Mouse (Mus musculus) left cerebral cortex, adult 18-20 months (tissue): ENCODE data around the gene Sgcd. TPM values are rescaled to one million over a fixed set of nuclear protein-coding genes. Genes with fewer than 3 reads are reported as not detected.
"Not testable (repeated sequence)": the region's sequence is repeated elsewhere in the genome, so short reads cannot be mapped to it uniquely, and the experiment has no call there.

Experiments
- DNase-seq, 2 experiments: peaks; one replicate each; pipeline ENCODE4 v3.0.0; 2021 to 2022; ENCODE audit warnings: low spot score in 2 of 2, mixed read lengths in 1 of 2
- total RNA-seq, 2 experiments: library from RNA; stranded (reverse); gene quantifications; 2 replicates each; pipeline ENCODE4 v1.2.3; 2021

Gene Sgcd
- total RNA-seq, 2 experiments from 2014 or later: 9.7 to 13.8 TPM

DNA sequence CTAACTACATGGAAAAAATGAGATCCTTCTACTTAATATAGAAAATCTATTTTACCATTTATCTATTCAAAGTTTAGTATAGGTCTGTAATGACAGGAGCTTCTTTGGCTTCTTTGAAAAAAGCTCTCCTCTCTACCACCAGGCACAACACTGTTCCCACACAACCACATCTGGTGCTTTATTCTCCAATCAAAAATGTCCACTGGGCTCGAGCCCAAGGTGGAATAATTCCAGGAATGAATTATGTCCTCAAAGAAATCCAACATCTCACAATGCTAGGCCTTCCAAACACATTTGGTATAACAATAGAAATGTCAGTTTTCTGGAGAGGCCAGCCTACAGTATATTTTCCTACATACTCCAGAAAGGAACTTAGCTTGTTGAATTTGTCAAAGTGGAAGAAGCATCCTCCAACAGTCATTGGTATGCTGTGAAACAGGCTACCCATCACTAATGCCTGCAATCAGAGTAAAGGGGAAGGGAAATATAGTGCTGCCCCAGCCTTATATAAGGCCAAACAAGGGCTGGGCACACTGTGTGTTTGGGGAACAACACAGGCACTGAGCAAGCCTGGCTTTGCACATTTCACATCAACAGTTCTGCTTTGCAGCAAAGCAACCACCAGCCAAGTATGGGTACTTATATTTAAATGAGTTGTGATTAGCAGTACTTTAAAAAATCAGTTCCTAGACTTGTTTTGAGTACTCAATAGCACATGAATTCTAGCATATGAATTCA is 515.1 kb downstream of the Sgcd start:
- DNase-seq: peak; percentile 24 to 50

DNA sequence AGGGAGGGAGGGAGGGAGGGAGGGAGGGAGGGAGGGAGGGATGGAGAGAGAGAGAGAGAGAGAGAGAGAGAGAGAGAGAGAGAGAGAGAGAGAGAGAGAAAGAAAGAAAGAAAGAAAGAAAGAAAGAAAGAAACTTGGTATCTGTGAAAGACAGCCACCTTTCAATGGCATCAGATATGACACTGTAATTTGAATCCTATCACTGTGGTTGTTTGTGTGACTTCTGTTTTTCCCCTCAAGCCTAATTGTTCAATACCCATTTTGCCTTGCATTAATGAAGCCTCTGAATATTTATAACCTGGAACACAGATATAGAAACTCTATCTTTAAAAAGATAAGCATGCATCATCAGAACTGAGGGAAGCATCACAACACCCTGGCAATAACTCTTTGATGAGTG is 528.1 kb downstream of the Sgcd start:
- DNase-seq: not testable (repeated sequence)

DNA sequence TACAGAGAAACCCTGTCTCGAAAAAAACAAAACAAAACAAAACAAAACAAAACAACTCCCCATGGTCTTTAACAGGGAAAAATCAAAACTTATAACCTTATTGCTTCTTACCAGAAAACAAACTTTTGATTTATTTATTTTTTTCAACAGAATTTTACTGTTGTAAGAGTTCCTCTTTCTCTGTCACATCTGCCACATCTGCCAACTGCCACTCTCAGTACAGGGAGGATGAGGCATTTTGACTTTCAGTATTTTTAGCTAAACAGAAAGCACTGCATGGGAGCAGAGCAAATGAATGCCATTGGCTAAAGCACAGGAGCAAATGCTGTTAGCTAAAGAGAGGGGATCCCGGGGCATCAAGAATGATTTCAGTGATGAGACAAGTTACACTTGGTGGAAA is 528.6 kb downstream of the Sgcd start:
- DNase-seq: no peak

DNA sequence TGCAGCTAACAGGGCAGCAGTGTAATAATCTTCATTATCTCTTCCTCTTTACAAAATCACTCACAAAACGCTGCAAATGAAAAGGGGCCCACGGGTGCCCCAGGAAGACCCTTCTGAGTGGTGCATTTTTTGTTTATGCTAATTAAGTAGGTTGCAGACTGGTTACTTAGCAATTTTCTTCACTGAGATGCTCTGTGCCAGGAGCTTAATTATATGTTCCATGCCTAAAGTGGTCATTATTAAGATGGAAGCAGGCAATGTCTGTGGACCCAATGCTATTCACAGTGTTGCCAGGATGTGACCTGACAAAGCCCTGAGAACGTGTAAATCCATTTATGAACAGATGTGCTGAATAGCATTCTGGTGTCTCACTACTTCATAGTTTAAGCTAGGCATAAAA is 529.6 kb downstream of the Sgcd start:
- DNase-seq: no peak

DNA sequence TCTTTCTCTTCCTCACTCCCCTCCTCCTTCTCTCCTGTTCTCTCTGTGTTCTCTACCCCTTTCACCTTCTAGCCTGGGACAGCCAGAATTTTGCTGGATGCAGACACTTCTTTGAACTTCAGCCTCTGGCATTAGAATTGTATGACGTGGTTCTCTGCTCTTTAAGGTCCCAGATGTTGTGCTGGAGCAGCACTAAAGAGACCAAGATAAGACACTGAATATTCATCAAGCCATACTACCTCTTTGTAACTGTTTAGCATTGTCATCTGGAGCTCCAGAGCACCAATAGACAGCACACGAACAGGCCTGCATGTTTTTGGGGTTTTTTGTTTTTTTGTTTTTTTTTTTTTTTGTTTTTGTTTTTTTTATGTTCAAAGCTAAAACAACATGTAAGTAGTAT is 541.0 kb downstream of the Sgcd start:
- DNase-seq: no peak

DNA sequence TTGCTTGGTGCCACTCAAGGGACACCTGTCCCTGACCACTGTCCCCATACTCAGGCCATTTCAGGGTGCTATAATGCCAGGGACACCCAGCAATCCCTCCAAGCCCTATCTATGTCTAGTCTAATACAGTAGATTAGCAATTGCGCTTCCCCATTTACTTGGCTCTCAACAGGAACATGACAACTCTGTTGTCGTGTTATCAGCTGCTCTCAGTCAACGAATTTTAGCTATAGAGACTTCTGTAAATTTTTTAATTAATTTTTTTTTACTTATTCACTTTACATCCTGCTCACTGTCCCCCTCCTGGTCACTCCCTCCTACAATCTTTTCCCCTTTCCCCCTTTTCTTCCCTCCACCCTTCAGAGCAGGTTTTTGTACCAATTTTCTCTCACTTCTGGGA is 542.4 kb downstream of the Sgcd start:
- DNase-seq: no peak

DNA sequence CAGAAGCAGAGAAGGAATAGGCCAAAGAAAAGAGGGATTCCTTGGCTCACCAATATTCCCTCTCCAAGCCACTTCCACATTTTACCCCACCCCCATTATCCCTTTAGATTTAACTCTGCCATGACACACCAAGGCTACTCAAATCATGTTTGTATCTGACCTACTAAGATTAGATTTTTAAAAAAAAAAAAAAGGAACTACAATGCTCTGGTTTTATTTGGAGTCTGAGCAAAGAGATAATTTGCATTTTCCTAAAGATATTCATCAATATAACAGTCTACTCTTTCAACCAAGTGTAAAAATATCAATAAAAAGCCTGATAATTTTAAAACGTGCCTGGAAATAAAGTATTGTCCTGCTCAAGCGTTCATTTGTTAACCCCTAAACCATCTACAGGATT is 543.1 kb downstream of the Sgcd start:
- DNase-seq: no peak

DNA sequence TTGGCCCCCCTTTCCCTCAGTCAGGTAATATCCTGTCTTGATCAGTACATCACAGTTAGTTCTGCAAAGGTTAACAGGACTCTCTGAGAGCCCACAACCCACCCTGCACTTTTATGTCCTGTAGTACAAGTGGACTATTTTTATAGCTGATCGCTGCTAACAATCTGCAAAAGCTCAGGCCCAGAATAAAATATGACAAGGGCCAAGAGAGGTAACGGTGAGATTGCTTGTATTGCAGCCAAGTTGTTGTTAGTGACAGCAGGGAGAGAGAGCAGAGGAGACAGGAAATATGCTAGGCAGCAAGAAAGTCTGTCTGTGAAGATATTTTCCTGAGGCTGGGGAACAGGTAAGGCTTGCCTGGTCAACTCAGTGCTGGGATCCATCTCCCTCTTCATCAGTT is 546.5 kb downstream of the Sgcd start:
- DNase-seq: no peak

DNA sequence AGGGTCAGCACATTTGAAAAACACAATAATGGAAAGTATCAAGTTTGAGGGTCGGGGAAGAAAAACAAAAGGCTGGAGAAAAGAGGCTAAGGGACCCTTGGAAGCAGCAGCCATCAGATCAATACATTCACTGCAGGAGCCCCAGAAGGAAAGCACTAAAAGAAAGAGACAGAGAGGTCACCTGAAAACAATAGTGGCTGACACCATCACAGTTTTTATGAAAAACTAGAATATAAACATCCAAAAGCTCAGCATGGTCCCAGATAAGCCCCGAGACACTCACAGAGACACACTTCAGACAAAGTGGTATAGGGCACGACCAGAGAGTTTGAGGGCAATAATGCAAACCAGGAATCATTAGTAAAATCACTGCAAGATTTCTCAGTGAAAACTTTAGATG is 589.2 kb downstream of the Sgcd start:
- no peak for DNase-seq

DNA sequence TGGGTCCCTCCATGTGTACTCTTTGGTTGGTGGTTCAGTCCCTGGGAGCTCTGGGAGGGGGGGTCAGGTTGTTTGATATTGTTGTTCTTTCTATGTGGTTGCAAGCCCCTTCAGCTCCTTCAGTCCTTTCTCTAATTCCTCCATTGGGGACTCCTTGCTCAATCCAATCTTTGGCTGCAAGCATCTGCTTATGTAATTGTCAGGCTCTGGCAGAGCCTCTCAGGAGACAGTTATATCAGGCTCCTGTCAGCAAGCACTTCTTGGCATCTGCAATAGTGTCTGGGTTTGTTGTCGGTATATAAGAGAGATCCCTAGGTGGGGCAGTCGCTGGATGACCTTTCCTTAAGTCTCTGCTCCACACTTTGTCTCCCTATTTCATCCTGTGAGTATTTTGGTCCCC is 598.0 kb downstream of the Sgcd start:
- not testable (repeated sequence) for DNase-seq

DNA sequence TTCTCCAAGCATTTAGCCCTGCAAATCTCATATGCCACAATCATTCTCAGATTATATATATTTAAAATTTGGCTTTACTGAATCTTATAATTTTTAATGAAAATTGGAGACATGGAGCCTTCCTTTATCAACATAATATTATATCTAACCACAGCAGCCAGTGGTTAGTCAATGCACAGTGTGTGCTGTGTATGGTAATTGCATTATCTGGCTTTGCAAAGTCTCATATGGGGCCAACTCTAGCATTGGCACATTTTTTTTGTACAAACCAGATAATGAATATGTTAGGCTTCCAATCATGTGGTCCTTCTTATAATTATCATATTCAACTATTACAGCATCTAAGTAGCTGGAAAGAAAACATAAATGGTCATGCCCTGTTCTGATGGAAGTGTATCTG is 599.4 kb downstream of the Sgcd start:
- DNase-seq: no peak

DNA sequence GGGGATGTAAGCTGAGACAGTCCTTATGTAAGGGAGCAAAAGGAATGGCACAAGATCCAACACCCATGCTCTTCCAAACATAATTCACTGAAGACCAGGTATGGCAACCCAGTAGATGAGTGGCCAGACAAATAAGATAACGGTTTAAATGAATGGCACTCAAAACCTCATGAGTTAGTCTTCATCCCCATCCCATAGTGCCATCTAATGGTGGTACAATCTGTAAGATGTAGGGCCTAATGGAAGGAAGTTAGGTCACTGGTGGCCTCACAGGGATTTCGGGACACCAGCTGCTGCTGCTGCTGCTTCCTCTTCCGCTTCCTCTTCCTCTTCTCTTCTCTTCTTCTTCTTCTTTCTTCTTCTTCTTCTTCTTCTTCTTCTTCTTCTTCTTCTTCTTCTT is 601.0 kb downstream of the Sgcd start:
- DNase-seq: no peak

DNA sequence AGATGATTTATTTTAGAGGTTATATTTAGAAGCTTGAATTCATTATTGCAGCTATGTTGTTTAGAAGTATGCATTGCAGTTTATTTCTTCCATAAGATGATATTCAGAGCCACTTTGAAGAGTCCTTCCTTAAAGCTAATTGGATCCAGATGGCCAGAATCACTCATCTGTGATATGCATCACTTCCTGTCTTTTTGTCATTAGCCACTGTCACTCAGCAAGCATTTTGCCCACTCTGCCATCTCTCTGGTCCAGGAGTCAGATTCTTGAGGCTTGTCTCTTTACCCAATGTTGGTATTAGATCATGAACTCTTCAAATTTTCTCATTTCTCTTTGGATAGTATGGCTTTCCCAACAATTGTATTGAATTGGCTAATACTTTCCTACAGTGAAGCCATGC is 602.6 kb downstream of the Sgcd start:
- no peak for DNase-seq

DNA sequence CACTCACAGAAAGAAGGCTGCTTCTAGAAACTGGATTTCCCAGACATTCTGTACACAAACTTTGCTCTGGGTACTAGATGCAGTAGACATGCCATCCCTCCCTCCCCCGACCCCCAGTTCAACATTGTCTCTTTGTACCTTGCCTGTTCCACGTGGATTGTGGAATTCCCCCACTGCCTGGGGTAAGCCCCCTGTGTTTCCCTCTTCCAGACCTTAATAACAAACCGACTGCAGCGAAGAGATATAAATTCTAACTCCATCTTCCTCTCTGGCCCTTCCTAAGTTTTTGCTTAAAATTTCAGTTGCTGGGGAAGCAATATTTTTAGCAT is 609.2 kb downstream of the Sgcd start:
- no peak for DNase-seq

DNA sequence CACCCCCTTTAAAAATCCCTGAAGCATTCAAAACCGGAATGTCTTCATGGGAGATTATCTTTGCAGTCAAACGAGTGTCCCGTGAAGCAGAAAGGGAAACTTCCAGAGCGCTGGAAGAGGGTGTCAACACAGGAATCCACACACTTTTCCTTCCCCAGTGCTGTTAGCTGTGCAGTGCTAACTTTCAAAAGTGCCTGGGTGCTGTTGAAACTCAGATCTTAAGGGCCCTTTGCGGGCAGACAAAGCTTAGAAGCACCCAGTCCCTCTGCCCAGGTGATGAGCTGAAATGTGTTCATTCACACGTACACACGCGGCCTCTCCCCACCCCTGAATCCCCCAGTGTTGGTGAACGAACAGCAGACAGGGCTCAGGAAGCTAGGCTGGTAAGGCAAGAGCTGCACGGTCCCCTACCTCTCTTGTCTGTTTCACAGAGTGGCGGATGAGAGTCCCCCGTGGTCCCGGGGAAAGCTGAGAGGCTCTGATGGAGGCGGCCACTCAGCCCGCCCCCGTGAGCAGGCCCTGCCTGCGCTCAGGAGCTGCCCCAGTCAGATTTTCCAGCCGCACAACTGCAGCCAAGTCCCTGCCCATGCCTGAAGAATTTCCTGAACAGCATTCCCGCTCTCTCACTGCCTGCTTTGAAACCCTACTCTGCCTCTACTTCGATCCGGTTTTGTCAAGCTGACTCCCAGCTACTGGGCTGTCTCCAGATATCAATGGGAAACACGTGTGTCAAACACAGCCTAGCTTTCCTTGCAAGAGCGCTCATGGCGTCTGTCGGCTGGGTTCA is 609.7 kb downstream of the Sgcd start:
- peak; percentile 9 to 28 for DNase-seq

DNA sequence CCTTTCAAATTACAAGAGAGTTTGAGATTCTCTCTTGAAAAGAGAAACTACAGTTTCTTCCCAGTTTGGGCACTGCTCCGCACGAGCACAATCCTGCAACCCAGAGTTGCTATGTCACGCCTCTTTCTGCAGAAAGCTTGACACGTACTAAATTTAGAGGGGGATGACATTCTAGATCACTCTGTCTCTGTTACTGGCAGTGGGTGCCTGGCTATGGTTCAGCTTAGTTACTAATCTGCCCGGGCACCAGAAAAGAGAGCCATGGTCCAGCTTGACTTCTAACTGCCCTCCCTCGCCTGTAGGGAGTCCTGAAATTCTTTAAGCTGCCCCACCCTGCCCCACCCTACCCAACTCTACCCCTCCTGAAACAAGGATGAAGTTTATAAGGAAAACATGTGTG is 611.3 kb downstream of the Sgcd start:
- no peak for DNase-seq

DNA sequence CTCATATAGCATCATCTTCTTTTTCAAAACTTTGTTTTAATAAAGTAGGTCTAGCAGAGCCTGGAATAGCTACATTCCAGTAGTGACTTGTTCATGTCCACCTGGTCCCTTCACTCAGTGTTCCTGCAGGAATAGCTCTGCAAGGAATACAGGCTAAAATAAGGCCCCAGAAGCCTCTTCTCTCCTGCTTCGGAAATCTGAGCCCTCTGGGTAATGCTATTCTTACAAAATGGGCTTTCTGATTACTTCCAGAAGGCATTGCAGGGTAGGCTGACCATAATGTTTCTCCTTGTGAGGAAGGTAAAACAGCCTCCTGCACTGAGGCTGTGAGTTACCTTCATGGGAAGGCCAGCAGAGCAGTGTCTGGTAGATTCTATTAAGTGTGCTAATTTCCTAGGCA is 611.9 kb downstream of the Sgcd start:
- DNase-seq: no peak

DNA sequence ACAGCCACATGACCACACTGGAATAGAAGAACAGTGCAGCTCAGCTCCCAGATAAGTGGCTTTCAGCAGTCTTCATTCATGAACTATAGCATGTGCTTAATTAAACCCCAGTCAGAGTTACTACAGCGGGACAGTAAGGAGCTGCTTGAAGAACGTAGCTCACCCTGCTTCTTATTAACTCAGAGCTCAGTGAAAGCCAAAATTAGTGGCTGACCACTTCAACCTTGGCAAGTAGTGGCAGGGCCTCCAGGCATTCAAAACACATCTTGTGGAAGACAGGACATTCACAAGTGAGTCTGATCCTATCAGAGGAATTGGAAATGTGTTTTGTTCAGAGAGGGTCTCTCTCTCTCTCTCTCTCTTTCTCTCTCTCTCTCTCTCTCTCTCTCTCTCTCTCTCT is 617.2 kb downstream of the Sgcd start:
- DNase-seq: no peak

DNA sequence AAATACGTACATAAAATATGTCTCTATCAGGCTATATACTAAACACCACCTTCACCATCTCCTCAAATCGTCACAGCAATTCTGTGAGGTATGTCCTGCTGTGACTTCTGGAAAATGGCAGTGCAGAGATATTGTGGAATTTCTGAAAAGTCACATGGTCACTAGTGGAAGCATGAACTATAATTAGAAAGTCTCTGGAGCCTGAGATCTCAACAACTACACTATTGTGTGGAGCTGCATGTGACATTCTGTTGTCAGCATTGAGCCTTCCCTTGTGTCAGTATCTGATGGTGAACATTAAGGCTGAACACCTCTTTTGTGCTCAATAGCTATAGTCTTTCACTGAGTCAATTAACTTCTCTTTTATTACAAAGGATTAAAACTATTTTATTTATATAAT is 637.2 kb downstream of the Sgcd start:
- no peak for DNase-seq

DNA sequence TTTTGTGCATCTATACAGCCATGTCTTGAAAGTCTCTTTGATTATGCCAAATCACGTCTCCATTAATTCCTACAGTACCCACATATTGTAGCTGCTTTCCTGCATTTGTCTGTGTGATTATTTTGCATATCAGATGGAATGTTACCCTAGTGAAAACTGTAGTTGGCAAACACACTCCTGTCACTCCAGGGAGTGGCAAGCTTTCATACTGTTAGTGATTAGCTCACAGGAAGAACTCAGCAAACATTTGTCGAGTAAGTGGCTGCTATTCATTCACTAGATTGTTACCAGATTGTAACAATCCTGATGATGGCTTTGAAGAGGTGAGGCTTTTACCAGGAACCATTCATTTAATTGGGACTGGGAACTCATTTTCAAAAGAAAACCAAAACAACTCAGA is 645.3 kb downstream of the Sgcd start:
- no peak for DNase-seq

DNA sequence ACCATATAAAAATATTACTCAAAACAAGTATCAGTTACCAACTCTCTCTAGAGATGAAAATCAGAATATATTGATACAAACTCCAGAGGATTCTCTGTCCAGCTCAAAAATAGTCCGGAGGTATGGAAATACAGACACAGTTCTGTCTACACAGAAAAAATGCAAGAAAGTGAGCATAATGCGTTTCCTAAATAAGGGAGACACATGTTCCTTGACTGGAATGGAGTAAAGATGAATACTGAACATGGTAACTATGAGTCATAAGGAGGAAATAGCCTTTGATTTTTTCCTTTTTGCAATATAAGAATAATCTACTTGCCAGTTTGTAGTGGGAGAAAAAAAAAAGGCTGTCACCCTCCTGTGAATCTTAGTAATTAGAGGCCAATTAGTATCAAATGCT is 655.1 kb downstream of the Sgcd start:
- DNase-seq: no peak

DNA sequence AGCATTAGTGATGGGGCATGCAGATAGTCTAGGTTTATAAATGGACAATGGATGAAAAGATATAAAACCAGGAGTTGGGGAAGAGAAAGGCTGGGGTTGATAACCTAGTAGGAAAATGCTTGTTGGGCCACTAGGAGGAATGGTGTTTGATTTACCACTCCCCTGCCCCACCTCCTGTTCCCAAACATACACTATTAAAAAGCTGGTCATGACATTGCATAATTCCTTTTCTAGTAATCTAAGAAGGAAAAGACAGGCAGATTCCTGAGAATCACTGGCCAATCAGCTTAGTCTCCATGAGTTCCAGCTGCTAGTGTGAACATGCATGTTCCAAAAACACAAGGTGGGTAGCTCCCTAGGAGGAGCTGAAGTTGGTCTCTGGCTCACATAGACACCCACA is 683.2 kb downstream of the Sgcd start:
- DNase-seq: no peak
